Mouse (Mus musculus): Measurements from ENCODE around the gene Rassf1. TPM values are rescaled to one million over a fixed set of nuclear protein-coding genes. Genes with fewer than 3 reads are reported as not detected.

The Rassf1 gene
- polyA plus RNA-seq, 1 experiment from 2014 or later = 42.4 TPM

- Histone ChIP-seq H3K9ac (replicated peaks; ENCODE audit: low read length) (no peak overlapping the region), H3K4me3 (ENCODE audit: low read depth, low read length) (no peak overlapping the region), H3K27ac (replicated peaks; ENCODE audit: low read depth, low read length) (no peak overlapping the region), H3K27me3 (ENCODE audit: control insufficient read depth, insufficient read depth, low read length) (no peaks in the 10 kb centered on the region), H3K36me3 (replicated peaks; ENCODE audit: control insufficient read depth, insufficient read depth, low read depth, low read length) (no peaks in the 10 kb centered on the region), H3K4me2 (ENCODE audit: low read depth, low read length) (no peak overlapping the region; the same call in 1 of the 2 replicates), H3K9me3 (replicated peaks; ENCODE audit: control insufficient read depth, low read length) (no peaks in the 10 kb centered on the region), H3K4me1 (ENCODE audit: control insufficient read depth, insufficient read depth, low read length) (peaks cover 3% of the 10 kb centered on the region)
- ATAC-seq (replicated peaks; ENCODE audit: insufficient number of reproducible peaks, low FRiP score, low TSS enrichment, low read depth) = no peak
- DNase-seq (ENCODE audit: low spot score) = peak; percentile 43
- WGBS = 57% methylated on average over 14 of the region's 14 CpGs
Observed at GRCm38 (mm10) chr9:107599842-107600241, 48.5 kb downstream of the Rassf1 start.

DNA sequence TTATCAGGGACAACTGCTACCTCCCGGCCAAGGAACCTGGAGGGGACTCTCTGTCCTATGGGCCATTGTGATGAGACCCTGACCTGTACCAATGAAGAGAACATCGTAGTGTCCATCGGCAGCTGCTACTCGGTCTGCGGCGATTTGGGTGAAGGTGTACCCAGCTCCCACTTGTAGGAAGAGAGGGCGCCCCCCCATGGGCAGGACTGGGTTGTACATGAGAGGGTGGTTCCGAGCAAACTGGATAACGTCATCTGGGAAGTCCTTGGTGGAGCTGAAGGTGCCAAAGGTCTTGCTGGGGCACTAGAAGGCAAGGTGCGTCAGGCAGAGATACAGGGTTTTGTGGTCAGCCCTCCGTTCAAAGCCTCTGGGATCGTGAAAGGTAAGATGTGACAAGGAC lies 49.4 kb downstream of the Rassf1 start:
- no peak for DNase-seq (ENCODE audit: low spot score)
- Histone ChIP-seq H3K9ac (replicated peaks; ENCODE audit: low read length) (no peak overlapping the region), H3K9me3 (replicated peaks; ENCODE audit: control insufficient read depth, low read length) (no peaks in the 10 kb centered on the region), H3K4me3 (ENCODE audit: low read depth, low read length) (no peak overlapping the region), H3K27ac (replicated peaks; ENCODE audit: low read depth, low read length) (no peak overlapping the region), H3K27me3 (ENCODE audit: control insufficient read depth, insufficient read depth, low read length) (no peaks in the 10 kb centered on the region), H3K4me2 (ENCODE audit: low read depth, low read length) (no peak overlapping the region), H3K4me1 (ENCODE audit: control insufficient read depth, insufficient read depth, low read length) (peaks cover 4% of the 10 kb centered on the region), H3K36me3 (replicated peaks; ENCODE audit: control insufficient read depth, insufficient read depth, low read depth, low read length) (no peaks in the 10 kb centered on the region)
- WGBS = 83% methylated on average over 12 of the region's 12 CpGs
- ATAC-seq (replicated peaks; ENCODE audit: insufficient number of reproducible peaks, low FRiP score, low TSS enrichment, low read depth) = no peak

- H3K4me1 ChIP-seq (ENCODE audit: control insufficient read depth, insufficient read depth, low read length) = peaks cover 4% of the 10 kb centered on the region
- 87% methylated on average over 11 of the region's 11 CpGs for WGBS
- H3K4me2 ChIP-seq (ENCODE audit: low read depth, low read length) = no peak overlapping the region
- H3K4me3 ChIP-seq (ENCODE audit: low read depth, low read length) = no peak overlapping the region
- H3K9ac ChIP-seq (replicated peaks; ENCODE audit: low read length) = no peak overlapping the region
- no peak for DNase-seq (ENCODE audit: low spot score)
- H3K27me3 ChIP-seq (ENCODE audit: control insufficient read depth, insufficient read depth, low read length) = no peaks in the 10 kb centered on the region
- H3K9me3 ChIP-seq (replicated peaks; ENCODE audit: control insufficient read depth, low read length) = no peaks in the 10 kb centered on the region
- H3K36me3 ChIP-seq (replicated peaks; ENCODE audit: control insufficient read depth, insufficient read depth, low read depth, low read length) = no peaks in the 10 kb centered on the region
- H3K27ac ChIP-seq (replicated peaks; ENCODE audit: low read depth, low read length) = no peak overlapping the region
- ATAC-seq (replicated peaks; ENCODE audit: insufficient number of reproducible peaks, low FRiP score, low TSS enrichment, low read depth) = no peak
Observed at GRCm38 (mm10) chr9:107601275-107601674, 49.9 kb downstream of the Rassf1 start.

GRCm38 (mm10) chr9:107602068-107602648 lies 50.8 kb downstream of the Rassf1 start:
- Histone ChIP-seq H3K27me3 (ENCODE audit: control insufficient read depth, insufficient read depth, low read length) (no peaks in the 10 kb centered on the region), H3K4me2 (ENCODE audit: low read depth, low read length) (no peak overlapping the region), H3K36me3 (replicated peaks; ENCODE audit: control insufficient read depth, insufficient read depth, low read depth, low read length) (no peaks in the 10 kb centered on the region), H3K4me3 (ENCODE audit: low read depth, low read length) (no peak overlapping the region), H3K9ac (replicated peaks; ENCODE audit: low read length) (no peak overlapping the region; the same call in 1 of the 2 replicates), H3K9me3 (replicated peaks; ENCODE audit: control insufficient read depth, low read length) (no peaks in the 10 kb centered on the region), H3K4me1 (ENCODE audit: control insufficient read depth, insufficient read depth, low read length) (peaks cover 7% of the 10 kb centered on the region), H3K27ac (replicated peaks; ENCODE audit: low read depth, low read length) (no peak overlapping the region)
- peak; percentile 35; the same call in 1 of the 2 replicates for ATAC-seq (replicated peaks; ENCODE audit: insufficient number of reproducible peaks, low FRiP score, low TSS enrichment, low read depth)
- DNase-seq (ENCODE audit: low spot score) = peak; percentile 95
- WGBS = 10% methylated on average over 10 of the region's 10 CpGs

DNA sequence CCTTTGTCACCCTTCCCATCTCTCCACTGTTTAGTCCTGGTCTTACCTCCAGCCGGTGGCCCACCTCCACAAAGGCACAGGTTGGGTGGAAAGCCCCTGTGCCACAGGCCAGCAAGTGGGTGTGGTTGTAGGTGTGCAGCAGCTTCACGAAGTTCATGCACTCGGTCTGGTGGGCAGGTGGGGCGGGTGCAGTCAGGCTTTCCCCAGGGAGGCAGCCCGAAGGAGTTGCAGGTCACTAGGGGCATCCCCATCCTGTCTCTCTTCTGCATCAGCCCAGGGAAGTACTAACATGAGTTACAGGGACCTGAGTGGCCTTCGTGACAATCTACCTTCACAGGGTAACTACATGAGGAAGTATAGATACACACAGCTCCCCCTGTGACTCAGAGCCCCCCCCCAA lies 51.9 kb downstream of the Rassf1 start:
- H3K4me3 ChIP-seq (ENCODE audit: low read depth, low read length) = no peak overlapping the region
- no peak for DNase-seq (ENCODE audit: low spot score)
- no peaks in the 10 kb centered on the region for H3K27me3 ChIP-seq (ENCODE audit: control insufficient read depth, insufficient read depth, low read length)
- no peak overlapping the region for H3K4me2 ChIP-seq (ENCODE audit: low read depth, low read length)
- no peak overlapping the region for H3K27ac ChIP-seq (replicated peaks; ENCODE audit: low read depth, low read length)
- no peaks in the 10 kb centered on the region for H3K36me3 ChIP-seq (replicated peaks; ENCODE audit: control insufficient read depth, insufficient read depth, low read depth, low read length)
- H3K4me1 ChIP-seq (ENCODE audit: control insufficient read depth, insufficient read depth, low read length) = peaks cover 13% of the 10 kb centered on the region
- H3K9ac ChIP-seq (replicated peaks; ENCODE audit: low read length) = no peak overlapping the region
- no peak for ATAC-seq (replicated peaks; ENCODE audit: insufficient number of reproducible peaks, low FRiP score, low TSS enrichment, low read depth)
- 82% methylated on average over 6 of the region's 6 CpGs for WGBS
- no peaks in the 10 kb centered on the region for H3K9me3 ChIP-seq (replicated peaks; ENCODE audit: control insufficient read depth, low read length)

DNA sequence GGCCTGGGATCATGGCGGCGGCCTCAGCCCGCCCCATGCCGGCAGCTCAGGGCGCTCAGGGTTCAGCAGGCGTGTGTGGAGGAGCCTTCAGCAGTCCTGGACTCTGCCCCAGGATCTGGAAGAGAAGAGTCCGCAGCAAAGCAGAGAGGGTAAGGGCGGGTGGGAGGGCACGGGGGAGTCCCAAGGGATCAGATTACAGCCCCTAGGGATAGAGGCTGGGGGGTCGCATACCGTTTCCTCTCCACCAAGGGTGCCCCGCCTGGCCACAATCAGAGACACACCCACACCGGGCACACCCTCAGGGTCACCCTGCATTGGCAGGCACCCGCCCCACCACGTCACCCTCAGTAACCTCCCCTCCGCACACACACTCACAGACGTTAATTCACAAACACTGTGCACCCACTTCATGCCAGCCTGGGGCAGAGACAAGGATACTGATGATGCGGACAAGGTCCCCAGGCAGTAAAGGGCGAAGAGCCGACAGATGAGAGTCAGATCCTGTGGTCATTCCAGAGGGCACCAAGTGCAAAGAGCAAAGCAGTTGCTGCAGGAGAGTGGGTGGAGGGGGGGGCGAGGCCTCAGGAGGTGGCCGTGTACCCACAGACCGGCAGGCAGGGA lies 53.8 kb downstream of the Rassf1 start:
- H3K27me3 ChIP-seq (ENCODE audit: control insufficient read depth, insufficient read depth, low read length) = no peaks in the 10 kb centered on the region
- H3K27ac ChIP-seq (replicated peaks; ENCODE audit: low read depth, low read length) = no peak overlapping the region
- WGBS = 37% methylated on average over 22 of the region's 23 CpGs
- no peaks in the 10 kb centered on the region for H3K9me3 ChIP-seq (replicated peaks; ENCODE audit: control insufficient read depth, low read length)
- H3K36me3 ChIP-seq (replicated peaks; ENCODE audit: control insufficient read depth, insufficient read depth, low read depth, low read length) = no peaks in the 10 kb centered on the region
- ATAC-seq (replicated peaks; ENCODE audit: insufficient number of reproducible peaks, low FRiP score, low TSS enrichment, low read depth) = 0 out of 2 replicates have a peak, but pooled peaks have one; percentile 8
- peaks cover 13% of the 10 kb centered on the region for H3K4me1 ChIP-seq (ENCODE audit: control insufficient read depth, insufficient read depth, low read length)
- peak overlapping the region; percentile 11; the same call in 1 of the 2 replicates for H3K4me2 ChIP-seq (ENCODE audit: low read depth, low read length)
- no peak overlapping the region for H3K4me3 ChIP-seq (ENCODE audit: low read depth, low read length)
- DNase-seq (ENCODE audit: low spot score) = no peak
- peak overlapping the region; percentile 35 for H3K9ac ChIP-seq (replicated peaks; ENCODE audit: low read length)

GRCm38 (mm10) chr9:107606591-107606990 lies 55.2 kb downstream of the Rassf1 start:
- 9% methylated on average over 9 of the region's 9 CpGs for WGBS
- Histone ChIP-seq H3K4me1 (ENCODE audit: control insufficient read depth, insufficient read depth, low read length) (peaks cover 13% of the 10 kb centered on the region), H3K36me3 (replicated peaks; ENCODE audit: control insufficient read depth, insufficient read depth, low read depth, low read length) (no peaks in the 10 kb centered on the region), H3K27me3 (ENCODE audit: control insufficient read depth, insufficient read depth, low read length) (no peaks in the 10 kb centered on the region), H3K4me2 (ENCODE audit: low read depth, low read length) (0 out of 2 replicates have a peak overlapping the region, but pooled peaks have one; percentile 10), H3K9ac (replicated peaks; ENCODE audit: low read length) (no peak overlapping the region; the same call in 1 of the 2 replicates), H3K9me3 (replicated peaks; ENCODE audit: control insufficient read depth, low read length) (no peaks in the 10 kb centered on the region), H3K27ac (replicated peaks; ENCODE audit: low read depth, low read length) (no peak overlapping the region), H3K4me3 (ENCODE audit: low read depth, low read length) (no peak overlapping the region)
- DNase-seq (ENCODE audit: low spot score) (no peak), ATAC-seq (replicated peaks; ENCODE audit: insufficient number of reproducible peaks, low FRiP score, low TSS enrichment, low read depth) (no peak)

GRCm38 (mm10) chr9:107607036-107607435 lies 55.7 kb downstream of the Rassf1 start:
- no peak for DNase-seq (ENCODE audit: low spot score)
- Histone ChIP-seq H3K36me3 (replicated peaks; ENCODE audit: control insufficient read depth, insufficient read depth, low read depth, low read length) (no peaks in the 10 kb centered on the region), H3K27me3 (ENCODE audit: control insufficient read depth, insufficient read depth, low read length) (no peaks in the 10 kb centered on the region), H3K9me3 (replicated peaks; ENCODE audit: control insufficient read depth, low read length) (no peaks in the 10 kb centered on the region), H3K4me1 (ENCODE audit: control insufficient read depth, insufficient read depth, low read length) (peaks cover 13% of the 10 kb centered on the region), H3K4me3 (ENCODE audit: low read depth, low read length) (no peak overlapping the region), H3K27ac (replicated peaks; ENCODE audit: low read depth, low read length) (no peak overlapping the region), H3K4me2 (ENCODE audit: low read depth, low read length) (0 out of 2 replicates have a peak overlapping the region, but pooled peaks have one; percentile 10), H3K9ac (replicated peaks; ENCODE audit: low read length) (no peak overlapping the region; the same call in 1 of the 2 replicates)
- no peak for ATAC-seq (replicated peaks; ENCODE audit: insufficient number of reproducible peaks, low FRiP score, low TSS enrichment, low read depth)
- WGBS = 72% methylated on average over 2 of the region's 2 CpGs

Data from embryonic facial prominence, embryonic 11.5 days (tissue).